Mouse (Mus musculus): ENCODE results near the gene Vash2. TPM values are rescaled to one million over a fixed set of nuclear protein-coding genes. Genes with fewer than 3 reads are reported as not detected.

Gene Vash2
- polyA plus RNA-seq, 1 experiment from 2014 or later: 88.3 TPM

Other genes with a start within 250 kb of the Vash2 start
- 15.0 and 17.6 TPM in 2 replicates for gene Rps6kc1, start 67.5 kb downstream of the Vash2 start, polyA plus RNA-seq (2014; fragmentation: Nextera tagmentation; extraction: Ambion mirVana)
- 53.6 and 57.7 TPM in 2 replicates for gene Angel2, start 54.2 kb downstream of the Vash2 start, polyA plus RNA-seq (2014; fragmentation: Nextera tagmentation; extraction: Ambion mirVana)
- gene Flvcr1, start 46.9 kb upstream of the Vash2 start, polyA plus RNA-seq (2014; fragmentation: Nextera tagmentation; extraction: Ambion mirVana): 10.0 and 10.5 TPM in 2 replicates
- not detected in 2 replicates for gene Spata45, start 57.3 kb upstream of the Vash2 start, polyA plus RNA-seq (2014; fragmentation: Nextera tagmentation; extraction: Ambion mirVana)
- 11.9 and 12.0 TPM in 2 replicates for gene Tatdn3, start 83.6 kb upstream of the Vash2 start, polyA plus RNA-seq (2014; fragmentation: Nextera tagmentation; extraction: Ambion mirVana)
- gene Nsl1, start 83.7 kb upstream of the Vash2 start, polyA plus RNA-seq (2014; fragmentation: Nextera tagmentation; extraction: Ambion mirVana): 23.4 and 25.1 TPM in 2 replicates
- gene Batf3, start 118.6 kb upstream of the Vash2 start, polyA plus RNA-seq (2014; fragmentation: Nextera tagmentation; extraction: Ambion mirVana): 9.8 and 11.9 TPM in 2 replicates
- gene Fam71a, start 185.5 kb upstream of the Vash2 start, polyA plus RNA-seq (2014; fragmentation: Nextera tagmentation; extraction: Ambion mirVana): not detected in 2 replicates
- 2.1 and 2.4 TPM in 2 replicates for gene Atf3, start 238.7 kb upstream of the Vash2 start, polyA plus RNA-seq (2014; fragmentation: Nextera tagmentation; extraction: Ambion mirVana)